Mouse (Mus musculus) left cerebral cortex, postnatal 36 days (tissue): Measurements from ENCODE around the gene Prdm11. TPM values are rescaled to one million over a fixed set of nuclear protein-coding genes. Genes with fewer than 3 reads are reported as not detected.
A peak's percentile ranks its signal among the peaks of the same experiment; 100 is the strongest.

Experiments
- DNase-seq, 2 experiments: peaks; one replicate each; pipeline ENCODE4 v3.0.0; 2021 to 2022; ENCODE audit warnings: low spot score in 2 of 2, mixed read lengths in 1 of 2
- intact Hi-C: fragments of 180-260 bp; cut with DNase I; formaldehyde crosslinking; loops from one replicate; pipeline ENCODE4 v1.15.1; 2025
- total RNA-seq, 2 experiments: library from RNA; stranded (reverse); gene quantifications; 2 replicates each; pipeline ENCODE4 v1.2.3; 2021

Prdm11 gene
- total RNA-seq, 2 experiments from 2014 or later, result 21.0 to 25.1 TPM

- intact Hi-C loops, result loop anchor here (5.0 kb wide), 2 partner anchors 70 to 135 kb away; no protein-coding TSS in a partner anchor
- DNase-seq, result no peak
These were observed 1.6 kb upstream of the Prdm11 start for GRCm38 (mm10) chr2:93047491-93048050.

GRCm38 (mm10) chr2:93047036-93047435 is 1.1 kb upstream of the Prdm11 start:
- DNase-seq, result no peak

GRCm38 (mm10) chr2:93046509-93046835 is 505 bp upstream of the Prdm11 start:
- intact Hi-C loops, result loop anchor here (5.0 kb wide), 2 partner anchors 69 to 134 kb away; no protein-coding TSS in a partner anchor

More at GRCm38 (mm10) chr2:93047036-93047435, 1.1 kb upstream of the Prdm11 start:
- intact Hi-C loops, result loop anchor here (5.0 kb wide), 2 partner anchors 70 to 135 kb away; no protein-coding TSS in a partner anchor

GRCm38 (mm10) chr2:93045129-93045817 is 694 bp downstream of the Prdm11 start:
- intact Hi-C loops, result loop anchor here (5.0 kb wide), 2 partner anchors 68 to 133 kb away; no protein-coding TSS in a partner anchor
- DNase-seq, result peak; percentile 94 to 97

More at GRCm38 (mm10) chr2:93046509-93046835, 505 bp upstream of the Prdm11 start:
- no peak for DNase-seq

- intact Hi-C loops, result no loop called here
- no peak for DNase-seq
These were observed 2.4 kb downstream of the Prdm11 start for GRCm38 (mm10) chr2:93043449-93044157.

- no peak for DNase-seq
- intact Hi-C loops, result no loop called here
These were observed 4.5 kb downstream of the Prdm11 start for GRCm38 (mm10) chr2:93041470-93041869.

GRCm38 (mm10) chr2:93040841-93041240 is 5.1 kb downstream of the Prdm11 start:
- intact Hi-C loops, result no loop called here
- DNase-seq, result no peak

GRCm38 (mm10) chr2:93039706-93040105 is 6.3 kb downstream of the Prdm11 start:
- intact Hi-C loops, result no loop called here
- DNase-seq, result no peak

- no peak for DNase-seq
- intact Hi-C loops, result no loop called here
These were observed 6.9 kb downstream of the Prdm11 start for GRCm38 (mm10) chr2:93039043-93039442.

GRCm38 (mm10) chr2:93035631-93036030 is 10.3 kb downstream of the Prdm11 start:
- intact Hi-C loops, result no loop called here
- no peak for DNase-seq

GRCm38 (mm10) chr2:93032651-93033050 is 13.3 kb downstream of the Prdm11 start:
- DNase-seq, result no peak
- intact Hi-C loops, result no loop called here

GRCm38 (mm10) chr2:93032049-93032448 is 13.9 kb downstream of the Prdm11 start:
- no peak for DNase-seq
- intact Hi-C loops, result no loop called here

GRCm38 (mm10) chr2:93031021-93031420 is 14.9 kb downstream of the Prdm11 start:
- intact Hi-C loops, result no loop called here
- no peak for DNase-seq

GRCm38 (mm10) chr2:93030101-93030500 is 15.9 kb downstream of the Prdm11 start:
- intact Hi-C loops, result no loop called here
- DNase-seq, result no peak

GRCm38 (mm10) chr2:93029267-93030060 is 16.5 kb downstream of the Prdm11 start:
- peak in 1 of 2 experiments; percentile 16 for DNase-seq
- intact Hi-C loops, result no loop called here

- intact Hi-C loops, result no loop called here
- DNase-seq, result no peak
These were observed 17.1 kb downstream of the Prdm11 start for GRCm38 (mm10) chr2:93028865-93029264.

GRCm38 (mm10) chr2:93027713-93028112 is 18.3 kb downstream of the Prdm11 start:
- intact Hi-C loops, result no loop called here
- no peak for DNase-seq

- intact Hi-C loops, result no loop called here
- no peak for DNase-seq
These were observed 21.5 kb downstream of the Prdm11 start for GRCm38 (mm10) chr2:93024431-93024830.

- intact Hi-C loops, result no loop called here
- no peak for DNase-seq
These were observed 27.1 kb downstream of the Prdm11 start for GRCm38 (mm10) chr2:93018854-93019253.

GRCm38 (mm10) chr2:93017151-93017550 is 28.8 kb downstream of the Prdm11 start:
- no peak for DNase-seq
- intact Hi-C loops, result no loop called here
